Mouse (Mus musculus): ENCODE results near the gene Tmem238.

- TF ChIP-seq POLR2A (IDR thresholded peaks at IDR 0.05; ENCODE audit: extremely low read depth, insufficient read depth, low read length) (no peak), CTCF (IDR thresholded peaks at IDR 0.05; ENCODE audit: extremely low read depth, insufficient read depth, low read length) (no peak)
Measured at GRCm38 (mm10) chr7:4782759-4783158, 6.7 kb downstream of the Tmem238 start, which contains the start of the genes Il11 and Tmem190.
